Mouse (Mus musculus): ENCODE data around the gene Krt84.

DNA sequence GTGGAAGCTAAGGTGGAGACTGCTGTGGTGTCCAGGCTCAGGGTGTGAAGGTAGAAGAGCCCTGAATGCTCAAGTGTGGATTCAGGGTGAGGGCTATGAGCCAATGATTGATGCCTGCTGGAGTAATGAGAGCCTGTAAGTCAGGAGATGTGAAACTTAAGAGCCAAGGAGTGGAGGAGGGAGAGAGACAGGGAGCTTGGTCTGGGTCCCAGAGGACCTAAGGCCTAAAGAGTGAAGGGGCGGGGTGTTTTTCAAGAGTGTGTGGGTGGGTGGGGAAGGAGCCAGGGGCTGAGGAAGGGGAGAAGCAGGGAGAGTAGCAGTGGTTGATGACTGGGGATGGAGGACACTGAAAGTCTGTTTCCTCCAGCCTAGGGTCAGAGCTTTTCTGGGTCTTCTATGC is 49.0 kb downstream of the Krt84 start:
- TF ChIP-seq MAFK (IDR thresholded peaks at IDR 0.05; ENCODE audit: insufficient read depth, low read depth, low read length), result no peak
- no peak for TF ChIP-seq ZNF384 (IDR thresholded peaks at IDR 0.05; ENCODE audit: low read depth, low read length)
- TF ChIP-seq CHD2 (IDR thresholded peaks at IDR 0.05; ENCODE audit: low read depth, low read length), result no peak

Data from ES-E14 (cell line).